27 mouse cellular contexts compared by ENCODE assay signal in the genomic region with DNA sequence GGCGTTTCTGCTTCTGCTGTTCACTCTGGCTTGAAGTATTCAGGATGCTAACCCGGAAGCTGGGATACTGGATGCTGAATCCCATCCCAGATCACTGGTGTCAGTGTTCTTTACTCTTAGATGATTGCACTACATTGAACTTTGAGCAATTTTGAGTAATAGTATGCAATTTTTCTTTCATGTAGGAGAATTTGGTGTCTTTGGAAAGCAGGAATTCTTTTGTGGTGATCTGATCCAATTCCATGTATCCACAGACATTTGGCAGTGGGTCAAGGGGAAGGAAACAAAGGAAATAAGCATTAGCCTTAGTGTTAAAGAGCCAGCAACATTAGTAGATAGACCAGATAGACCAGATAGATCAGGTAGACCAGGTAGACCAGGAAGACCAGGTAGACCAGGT.
DNase-seq lines count a peak whose midpoint lies in the region; ATAC-seq and TF ChIP-seq lines count a peak whose summit lies in the region.
"Had no signal": no experiment of that assay in that cellular context is flagged by ENCODE, and none has a peak within 500 bp of the region (broad histone marks: within the 10 kb centered on the region; RNA-seq: fewer than 3 reads in every experiment).

No protein-coding gene starts in this region.

- no peaks in the 10 kb centered on the region for H3K36me3 ChIP-seq in midbrain, embryonic 11.5 days (ENCODE audit: control insufficient read depth, insufficient read depth, low read length)
- no peaks in the 10 kb centered on the region for H3K36me3 ChIP-seq in midbrain, embryonic 16.5 days (ENCODE audit: control insufficient read depth, insufficient read depth, low read length)
- no peaks in the 10 kb centered on the region for H3K36me3 ChIP-seq in myocyte (ENCODE audit: control insufficient read depth, insufficient read depth)
- no peaks in the 10 kb centered on the region for H3K36me3 ChIP-seq in hindbrain, postnatal 0 days (ENCODE audit: insufficient read depth, low read length)
- H3K36me3 ChIP-seq: embryonic facial prominence, embryonic 13.5 days; embryonic facial prominence, embryonic 15.5 days; forebrain, embryonic 15.5 days; G1E had no signal

- no peak for ATAC-seq in midbrain, embryonic 11.5 days (ENCODE audit: low FRiP score)
- no peak for ATAC-seq in midbrain, embryonic 16.5 days
- no peak for ATAC-seq in Patski
- no peak for ATAC-seq in hindbrain, postnatal 0 days
- ATAC-seq: CD4-positive, CD25-positive, alpha-beta regulatory T cell, adult 4 months; forebrain, embryonic 13.5 days; forebrain, embryonic 15.5 days; forebrain, postnatal 0 days had no signal

- no peaks in the 10 kb centered on the region for H3K9me3 ChIP-seq in midbrain, embryonic 11.5 days (ENCODE audit: control insufficient read depth, low read length)
- H3K9me3 ChIP-seq in midbrain, embryonic 16.5 days (replicated peaks; ENCODE audit: control insufficient read depth, low read length, poor library complexity, severe bottlenecking), result no peaks in the 10 kb centered on the region
- H3K9me3 ChIP-seq in hindbrain, postnatal 0 days (ENCODE audit: low read length), result no peaks in the 10 kb centered on the region
- H3K9me3 ChIP-seq: embryonic facial prominence, embryonic 13.5 days; embryonic facial prominence, embryonic 15.5 days; forebrain, embryonic 13.5 days; forebrain, embryonic 15.5 days had no signal

- H3K4me2 ChIP-seq in midbrain, embryonic 11.5 days, result no peak overlapping the region
- H3K4me2 ChIP-seq in midbrain, embryonic 16.5 days (ENCODE audit: low read length), result no peak overlapping the region
- peak overlapping the region; percentile 8 for H3K4me2 ChIP-seq in myocyte (ENCODE audit: low read depth)
- no peak overlapping the region for H3K4me2 ChIP-seq in hindbrain, postnatal 0 days (ENCODE audit: low read depth, low read length)
- H3K4me2 ChIP-seq: embryonic facial prominence, embryonic 13.5 days; embryonic facial prominence, embryonic 15.5 days; forebrain, embryonic 13.5 days; forebrain, embryonic 15.5 days had no signal

- CTCF ChIA-PET in Patski (lab: Charles Lee), result interaction anchor here (1.0 kb wide), 2 partner anchors 10 to 124 kb away, joined by 3 read pairs; no protein-coding TSS in a partner anchor

- H3K79me2 ChIP-seq in myocyte (ENCODE audit: control insufficient read depth, insufficient read depth), result no peaks in the 10 kb centered on the region

- H3K27me3 ChIP-seq in midbrain, embryonic 11.5 days (ENCODE audit: control insufficient read depth, insufficient read depth, low read length), result no peaks in the 10 kb centered on the region
- no peaks in the 10 kb centered on the region for H3K27me3 ChIP-seq in midbrain, embryonic 16.5 days (ENCODE audit: control insufficient read depth, insufficient read depth, low read depth, low read length)
- H3K27me3 ChIP-seq in Patski, result no peaks in the 10 kb centered on the region
- H3K27me3 ChIP-seq in myocyte (ENCODE audit: control insufficient read depth, insufficient read depth, insufficient read length), result no peaks in the 10 kb centered on the region
- no peaks in the 10 kb centered on the region for H3K27me3 ChIP-seq in hindbrain, postnatal 0 days (ENCODE audit: insufficient read depth, low read length)
- H3K27me3 ChIP-seq: CH12.LX; embryonic facial prominence, embryonic 13.5 days; embryonic facial prominence, embryonic 15.5 days; forebrain, embryonic 13.5 days; forebrain, embryonic 15.5 days had no signal

- no peak for TF ChIP-seq CTCF in Patski (IDR thresholded peaks at IDR 0.05)
- TF ChIP-seq CTCF in hindbrain, postnatal 0 days (IDR thresholded peaks at IDR 0.05; ENCODE audit: low read depth), result no peak

- H3K4me3 ChIP-seq in midbrain, embryonic 11.5 days (ENCODE audit: low read depth, low read length), result no peak overlapping the region
- H3K4me3 ChIP-seq in midbrain, embryonic 16.5 days (ENCODE audit: low read depth, low read length), result no peak overlapping the region
- no peak overlapping the region for H3K4me3 ChIP-seq in myocyte
- no peak overlapping the region for H3K4me3 ChIP-seq in hindbrain, postnatal 0 days (ENCODE audit: low read length)
- H3K4me3 ChIP-seq: embryonic facial prominence, embryonic 13.5 days; embryonic facial prominence, embryonic 15.5 days; forebrain, embryonic 13.5 days; forebrain, embryonic 15.5 days had no signal

- H3K27ac ChIP-seq in midbrain, embryonic 11.5 days (ENCODE audit: low read depth, low read length), result no peak overlapping the region
- no peak overlapping the region for H3K27ac ChIP-seq in midbrain, embryonic 16.5 days (ENCODE audit: low read length)
- no peak overlapping the region for H3K27ac ChIP-seq in hindbrain, postnatal 0 days
- H3K27ac ChIP-seq: embryonic facial prominence, embryonic 13.5 days; embryonic facial prominence, embryonic 15.5 days; forebrain, embryonic 13.5 days; forebrain, embryonic 15.5 days had no signal

- WGBS in midbrain, embryonic 11.5 days, result 85% methylated on average over 2 of the region's 2 CpGs
- WGBS in midbrain, embryonic 16.5 days, result 92% methylated on average over 2 of the region's 2 CpGs
- WGBS in hindbrain, postnatal 0 days, result 90% methylated on average over 2 of the region's 2 CpGs

- POLR2A ChIA-PET in Patski (lab: Charles Lee), result no interaction called here

- no peak for TF ChIP-seq POLR2A in myocyte (IDR thresholded peaks at IDR 0.05; ENCODE audit: insufficient read length, low read depth)

- peak; percentile 51 for DNase-seq in midbrain, embryonic 11.5 days (ENCODE audit: low spot score, missing footprints)
- peak; percentile 73 for DNase-seq in Muller cell, postnatal 12 days (ENCODE audit: inconsistent ontology term)
- DNase-seq in Patski (ENCODE audit: low read depth, low spot score), result peak; percentile 12
- DNase-seq in kidney, adult 11 months, result no peak
- no peak for DNase-seq in hindbrain, postnatal 0 days (ENCODE audit: low spot score)
- no peak for DNase-seq in heart, adult 18-20 months
- DNase-seq: adrenal gland, adult 2 months; adrenal gland, postnatal 10 days; adrenal gland, postnatal 25 days; B cell, adult 2 months; cerebellum, adult 11 months; cerebellum, adult 18-20 months; cerebellum, adult 8-10 months; cerebellum, adult 9-11 months; cerebellum, postnatal 14 days; cerebellum, postnatal 36 days; embryo, embryonic 11 days; forebrain, postnatal 0 days had no signal

- H3ac ChIP-seq in myocyte (ENCODE audit: control insufficient read depth, insufficient read length), result no peak overlapping the region

- H3K4me1 ChIP-seq in midbrain, embryonic 11.5 days (ENCODE audit: control insufficient read depth, insufficient read depth, low read length), result no peaks in the 10 kb centered on the region
- H3K4me1 ChIP-seq in midbrain, embryonic 16.5 days (ENCODE audit: control insufficient read depth, insufficient read depth, low read length), result no peaks in the 10 kb centered on the region
- no peaks in the 10 kb centered on the region for H3K4me1 ChIP-seq in hindbrain, postnatal 0 days (ENCODE audit: insufficient read depth, low read length)
- H3K4me1 ChIP-seq: embryonic facial prominence, embryonic 13.5 days; forebrain, embryonic 13.5 days; forebrain, embryonic 15.5 days had no signal

- no peak overlapping the region for H3K9ac ChIP-seq in midbrain, embryonic 11.5 days (ENCODE audit: low read length)
- H3K9ac ChIP-seq in midbrain, embryonic 16.5 days (ENCODE audit: low read depth, low read length), result no peak overlapping the region
- H3K9ac ChIP-seq in hindbrain, postnatal 0 days (replicated peaks; ENCODE audit: low read length), result no peak overlapping the region
- H3K9ac ChIP-seq: embryonic facial prominence, embryonic 13.5 days; embryonic facial prominence, embryonic 15.5 days; forebrain, embryonic 13.5 days; forebrain, embryonic 15.5 days; forebrain, postnatal 0 days had no signal

- in situ Hi-C loops in Patski (cut with MboI; ENCODE audit: low pct_unique_long_range_greater_than_20kb), result no loop called here

TF ChIP-seq in myocyte, 11 proteins besides CTCF, POLR2A, EP300 and RAD21:
- TF ChIP-seq CEBPB (IDR thresholded peaks at IDR 0.05; ENCODE audit: insufficient read depth, poor library complexity, severe bottlenecking), result peak; percentile 70
- TF ChIP-seq TCF3 (IDR thresholded peaks at IDR 0.05; ENCODE audit: insufficient read length, low read depth), result no peak

Comparison
In these comparisons a context has a peak if more than half of its experiments do, and no peak if none do; other contexts are left out.
1. DNase-seq: peak in midbrain, embryonic 11.5 days (single experiment), Muller cell, postnatal 12 days (single experiment) and Patski (single experiment); none in kidney, adult 11 months (single experiment), hindbrain, postnatal 0 days (single experiment) and heart, adult 18-20 months (0 of 2).